Mouse (Mus musculus) common myeloid progenitor, adult 5-6 weeks (primary cell): Measurements from ENCODE around the gene Catsper4. TPM values are rescaled to one million over a fixed set of nuclear protein-coding genes. Genes with fewer than 3 reads are reported as not detected.
A peak's percentile ranks its signal among the peaks of the same experiment; 100 is the strongest.

Source experiments
- ATAC-seq: replicated peaks from 2 replicates; pipeline ENCODE4 v1.8.0; 2016; ENCODE audit warnings: low read depth, mild to moderate bottlenecking, moderate TSS enrichment, inconsistent platforms; ENCODE audit not compliant: poor library complexity, severe bottlenecking
- total RNA-seq: library from RNA; stranded (forward); fragments of 200-1000, 187-1606 nt; gene quantifications from 2 replicates; pipeline ENCODE4 v1.2.3, GENCODE M21; 2017

The Catsper4 gene
- total RNA-seq, 1 experiment from 2014 or later = not detected

- no peak for ATAC-seq
Measured at GRCm38 (mm10) chr4:134199371-134199770, 27.8 kb downstream of the Catsper4 start.

- ATAC-seq = no peak
Measured at GRCm38 (mm10) chr4:134186268-134186667, 40.9 kb downstream of the Catsper4 start.

GRCm38 (mm10) chr4:134185569-134185968 is 41.6 kb downstream of the Catsper4 start:
- no peak for ATAC-seq

GRCm38 (mm10) chr4:134183711-134184110 is 43.5 kb downstream of the Catsper4 start:
- no peak for ATAC-seq

- ATAC-seq = no peak
Measured at GRCm38 (mm10) chr4:134181825-134182224, 45.4 kb downstream of the Catsper4 start.

GRCm38 (mm10) chr4:134181112-134181511 is 46.1 kb downstream of the Catsper4 start:
- peak; percentile 69 for ATAC-seq

- ATAC-seq = no peak
Measured at GRCm38 (mm10) chr4:134172391-134172790, 54.8 kb downstream of the Catsper4 start.

GRCm38 (mm10) chr4:134166906-134167305 is 60.3 kb downstream of the Catsper4 start:
- ATAC-seq = no peak

- ATAC-seq = peak; percentile 29; the same call in 1 of the 2 replicates
Measured at GRCm38 (mm10) chr4:134165548-134166465, 61.4 kb downstream of the Catsper4 start.

GRCm38 (mm10) chr4:134165024-134165423 is 62.2 kb downstream of the Catsper4 start:
- ATAC-seq = peak; percentile 56; the same call in 1 of the 2 replicates

- ATAC-seq = no peak
Measured at GRCm38 (mm10) chr4:134164591-134164990, 62.6 kb downstream of the Catsper4 start.

Other genes starting within 250 kb of the Catsper4 start
- 13.2 and 21.0 TPM in 2 replicates for gene Dhdds, start 226.5 kb downstream of the Catsper4 start, total RNA-seq
- 0.18 TPM in 1 of 2 replicates, not detected in the other for gene Lin28a, start 208.5 kb downstream of the Catsper4 start, total RNA-seq
- gene Zfp683, start 173.5 kb downstream of the Catsper4 start, total RNA-seq = not detected in 2 replicates
- gene Crybg2, start 166.6 kb downstream of the Catsper4 start, total RNA-seq = not detected in 2 replicates
- gene Cd52, start 132.3 kb downstream of the Catsper4 start, total RNA-seq = 215 and 234 TPM in 2 replicates
- 10.6 and 13.3 TPM in 2 replicates for gene Ubxn11, start 124.8 kb downstream of the Catsper4 start, total RNA-seq
- 165 and 201 TPM in 2 replicates for gene Sh3bgrl3, start 98.6 kb downstream of the Catsper4 start, total RNA-seq
- gene Cep85, start 40.3 kb downstream of the Catsper4 start, total RNA-seq = 25.2 and 51.2 TPM in 2 replicates
- not detected in 2 replicates for gene Gm7534, start 24.4 kb downstream of the Catsper4 start, total RNA-seq
- gene Cnksr1, start 11.0 kb upstream of the Catsper4 start, total RNA-seq = not detected in 2 replicates
- gene E130218I03Rik, start 16.3 kb upstream of the Catsper4 start, total RNA-seq = 1.8 TPM in 1 of 2 replicates, not detected in the other
- gene Zfp593, start 18.2 kb upstream of the Catsper4 start, total RNA-seq = 8.6 and 13.1 TPM in 2 replicates
- not detected in 2 replicates for gene Gm30191, start 19.6 kb upstream of the Catsper4 start, total RNA-seq
- gene Grrp1, start 26.7 kb upstream of the Catsper4 start, total RNA-seq = not detected in 2 replicates
- gene Pdik1l, start 60.5 kb upstream of the Catsper4 start, total RNA-seq = 27.9 and 36.1 TPM in 2 replicates
- not detected in 2 replicates for gene Trim63, start 87.7 kb upstream of the Catsper4 start, total RNA-seq
- gene Slc30a2, start 115.8 kb upstream of the Catsper4 start, total RNA-seq = not detected in 2 replicates
- not detected in 2 replicates for gene Extl1, start 156.5 kb upstream of the Catsper4 start, total RNA-seq
- gene Pafah2, start 168.9 kb upstream of the Catsper4 start, total RNA-seq = 16.4 and 18.4 TPM in 2 replicates
- 1,614 and 1,654 TPM in 2 replicates for gene Stmn1, start 240.9 kb upstream of the Catsper4 start, total RNA-seq